In genomic region chr11:118058367-118058766, GRCm38 (mm10) we compare ENCODE assay signal across 12 mouse cellular contexts.
"Had no signal": no experiment of that assay in that cellular context is flagged by ENCODE, and none has a peak within 500 bp of the region (broad histone marks: within the 10 kb centered on the region; RNA-seq: fewer than 3 reads in every experiment).

No protein-coding gene starts in this region.

- H3K9me3 ChIP-seq: limb, embryonic 15.5 days; liver, embryonic 12.5 days; megakaryocyte, embryonic 14.5 days; stomach, embryonic 15.5 days had no signal

- H3K27me3 ChIP-seq: limb, embryonic 15.5 days; stomach, embryonic 15.5 days had no signal

- H3K4me3 ChIP-seq: left cerebral cortex, adult 2 months; limb, embryonic 15.5 days; liver, embryonic 12.5 days; megakaryocyte, embryonic 14.5 days; stomach, embryonic 15.5 days had no signal

- DNase-seq: kidney, adult 11 months; kidney, postnatal 14 days; lung, embryonic 14.5 days; lung, postnatal 14 days; right cerebral cortex, postnatal 14 days; thymus, postnatal 4 days had no signal

- H3K27ac ChIP-seq: left cerebral cortex, adult 2 months; limb, embryonic 15.5 days; liver, embryonic 12.5 days; macrophage; stomach, embryonic 15.5 days had no signal

- ATAC-seq: liver, embryonic 12.5 days had no signal

- H3K4me2 ChIP-seq: limb, embryonic 15.5 days; liver, embryonic 12.5 days; lung, embryonic 14.5 days; stomach, embryonic 15.5 days had no signal

- H3K4me1 ChIP-seq: liver, embryonic 12.5 days; stomach, embryonic 15.5 days had no signal

- H3K9ac ChIP-seq: limb, embryonic 15.5 days; liver, embryonic 12.5 days; lung, embryonic 14.5 days; stomach, embryonic 15.5 days had no signal

- H3K36me3 ChIP-seq: limb, embryonic 15.5 days; liver, embryonic 12.5 days; stomach, embryonic 15.5 days had no signal
